Comparison of ENCODE assay signal across 8 mouse cellular contexts in genomic region chr10:111420195-111420838, GRCm38 (mm10). TPM values are rescaled to one million over a fixed set of nuclear protein-coding genes. Genes with fewer than 3 reads are reported as not detected.
DNase-seq lines count a peak whose midpoint lies in the region; ATAC-seq and TF ChIP-seq lines count a peak whose summit lies in the region.

No protein-coding gene starts in this region.

- peak overlapping the region; percentile 31; the same call in 1 of the 2 replicates for H3K9ac ChIP-seq in kidney, embryonic 14.5 days (ENCODE audit: low read depth, low read length)
- H3K9ac ChIP-seq in embryonic facial prominence, embryonic 12.5 days, result no peak overlapping the region
- H3K9ac ChIP-seq in hindbrain, embryonic 14.5 days, result peak overlapping the region; percentile 31; the same call in 1 of the 2 replicates
- peak overlapping the region; percentile 26; the same call in 1 of the 2 replicates for H3K9ac ChIP-seq in midbrain, embryonic 15.5 days

- no peaks in the 10 kb centered on the region for H3K36me3 ChIP-seq in kidney, embryonic 14.5 days (ENCODE audit: control insufficient read depth, insufficient read depth, low read length)
- H3K36me3 ChIP-seq in kidney, adult 2 months (ENCODE audit: control insufficient read depth, insufficient read depth, low read length), result no peaks in the 10 kb centered on the region
- H3K36me3 ChIP-seq in embryonic facial prominence, embryonic 12.5 days, result no peaks in the 10 kb centered on the region
- H3K36me3 ChIP-seq in hindbrain, embryonic 14.5 days (replicated peaks; ENCODE audit: control insufficient read depth, insufficient read depth), result no peaks in the 10 kb centered on the region
- no peaks in the 10 kb centered on the region for H3K36me3 ChIP-seq in midbrain, embryonic 15.5 days (replicated peaks)
- H3K36me3 ChIP-seq in thymus, adult 2 months (ENCODE audit: control insufficient read depth, insufficient read depth, low read length), result no peaks in the 10 kb centered on the region

- no peak for TF ChIP-seq CTCF in kidney, adult 2 months (conservative IDR thresholded peaks at IDR 0.05; ENCODE audit: insufficient read depth, insufficient read length, low read depth, low read length)
- TF ChIP-seq CTCF in thymus, adult 2 months (IDR thresholded peaks at IDR 0.05; ENCODE audit: borderline replicate concordance, control insufficient read depth, extremely low read depth, insufficient read depth, low read length, poor library complexity), result no peak

- H3K4me2 ChIP-seq in kidney, embryonic 14.5 days (replicated peaks; ENCODE audit: low read depth, low read length), result peak overlapping the region; percentile 51
- peak overlapping the region; percentile 51 for H3K4me2 ChIP-seq in embryonic facial prominence, embryonic 12.5 days (replicated peaks)
- peak overlapping the region; percentile 54 for H3K4me2 ChIP-seq in hindbrain, embryonic 14.5 days (replicated peaks)
- peak overlapping the region; percentile 52 for H3K4me2 ChIP-seq in midbrain, embryonic 15.5 days

- peaks cover 15% of the 10 kb centered on the region for H3K4me1 ChIP-seq in kidney, embryonic 14.5 days (ENCODE audit: control insufficient read depth, insufficient read depth, low read length)
- H3K4me1 ChIP-seq in kidney, adult 2 months (ENCODE audit: control insufficient read depth, insufficient read depth, low read length), result no peaks in the 10 kb centered on the region
- H3K4me1 ChIP-seq in embryonic facial prominence, embryonic 12.5 days, result peaks cover 18% of the 10 kb centered on the region
- H3K4me1 ChIP-seq in hindbrain, embryonic 14.5 days (replicated peaks; ENCODE audit: control insufficient read depth, insufficient read depth, low read length), result peaks cover 9% of the 10 kb centered on the region
- H3K4me1 ChIP-seq in midbrain, embryonic 15.5 days, result peaks cover 17% of the 10 kb centered on the region
- peaks cover 21% of the 10 kb centered on the region for H3K4me1 ChIP-seq in thymus, adult 2 months (replicated peaks; ENCODE audit: control insufficient read depth, insufficient read depth, low read length)

- no peak for ATAC-seq in kidney, embryonic 14.5 days (ENCODE audit: low FRiP score, low TSS enrichment)
- ATAC-seq in embryonic facial prominence, embryonic 12.5 days (ENCODE audit: insufficient number of reproducible peaks, insufficient read depth, low FRiP score, low TSS enrichment), result no peak
- no peak for ATAC-seq in hindbrain, embryonic 14.5 days (ENCODE audit: low FRiP score)
- ATAC-seq in midbrain, embryonic 15.5 days (replicated peaks), result no peak

- no peaks in the 10 kb centered on the region for H3K27me3 ChIP-seq in kidney, embryonic 14.5 days (ENCODE audit: control insufficient read depth, insufficient read depth, low read length)
- no peaks in the 10 kb centered on the region for H3K27me3 ChIP-seq in kidney, adult 2 months (replicated peaks; ENCODE audit: control insufficient read depth, insufficient read depth, low read length)
- no peaks in the 10 kb centered on the region for H3K27me3 ChIP-seq in embryonic facial prominence, embryonic 12.5 days
- H3K27me3 ChIP-seq in hindbrain, embryonic 14.5 days (ENCODE audit: control insufficient read depth, insufficient read depth, low read length), result no peaks in the 10 kb centered on the region
- no peaks in the 10 kb centered on the region for H3K27me3 ChIP-seq in midbrain, embryonic 15.5 days (replicated peaks)
- no peaks in the 10 kb centered on the region for H3K27me3 ChIP-seq in thymus, adult 2 months (ENCODE audit: control insufficient read depth, insufficient read depth, low read length)

- H3K4me3 ChIP-seq in kidney, embryonic 14.5 days (ENCODE audit: low read length), result peak overlapping the region; percentile 31
- no peak overlapping the region; the same call in 1 of the 2 replicates for H3K4me3 ChIP-seq in kidney, adult 2 months (ENCODE audit: insufficient read depth, low read depth, low read length)
- H3K4me3 ChIP-seq in embryonic facial prominence, embryonic 12.5 days, result peak overlapping the region; percentile 23
- peak overlapping the region; percentile 22 for H3K4me3 ChIP-seq in hindbrain, embryonic 14.5 days (replicated peaks; ENCODE audit: low read length)
- peak overlapping the region; percentile 27 for H3K4me3 ChIP-seq in midbrain, embryonic 15.5 days
- no peak overlapping the region for H3K4me3 ChIP-seq in thymus, adult 2 months (ENCODE audit: control insufficient read depth, insufficient read depth, low read length)

- DNase-seq in kidney, adult 2 months, result no peak
- DNase-seq in hindbrain, embryonic 14.5 days (ENCODE audit: low spot score), result no peak
- DNase-seq in thymus, adult 2 months, result no peak
- no peak for DNase-seq in gastrocnemius, adult 18-20 months (ENCODE audit: low spot score)
- no peak for DNase-seq in yolk sac, embryonic 10.5 days (ENCODE audit: low spot score)

- TF ChIP-seq POLR2A in kidney, adult 2 months (IDR thresholded peaks at IDR 0.05; ENCODE audit: low read depth, low read length), result no peak
- TF ChIP-seq POLR2A in thymus, adult 2 months (IDR thresholded peaks at IDR 0.05; ENCODE audit: control insufficient read depth, extremely low read depth, insufficient read depth, low read length, poor library complexity), result no peak

- no peak overlapping the region for H3K27ac ChIP-seq in kidney, embryonic 14.5 days (ENCODE audit: low read depth, low read length)
- H3K27ac ChIP-seq in kidney, adult 2 months (ENCODE audit: insufficient read depth, low read depth, low read length), result no peak overlapping the region
- 0 out of 2 replicates have a peak overlapping the region, but pooled peaks have one; percentile 46 for H3K27ac ChIP-seq in embryonic facial prominence, embryonic 12.5 days
- no peak overlapping the region for H3K27ac ChIP-seq in hindbrain, embryonic 14.5 days
- H3K27ac ChIP-seq in midbrain, embryonic 15.5 days, result no peak overlapping the region
- H3K27ac ChIP-seq in thymus, adult 2 months (ENCODE audit: control insufficient read depth, insufficient read depth, low read length), result no peak overlapping the region

- no peaks in the 10 kb centered on the region for H3K9me3 ChIP-seq in kidney, embryonic 14.5 days (ENCODE audit: control insufficient read depth, low read length)
- 0 out of 2 replicates have a peak, but pooled peaks cover 4% of the 10 kb centered on the region for H3K9me3 ChIP-seq in embryonic facial prominence, embryonic 12.5 days
- no peaks in the 10 kb centered on the region for H3K9me3 ChIP-seq in hindbrain, embryonic 14.5 days (ENCODE audit: control insufficient read depth, low read length)
- H3K9me3 ChIP-seq in midbrain, embryonic 15.5 days, result no peaks in the 10 kb centered on the region

- 13% methylated on average over 7 of the region's 7 CpGs for WGBS in kidney, embryonic 14.5 days
- WGBS in kidney, adult 2 months, result 9% methylated on average over 7 of the region's 7 CpGs
- WGBS in embryonic facial prominence, embryonic 12.5 days, result 14% methylated on average over 7 of the region's 7 CpGs
- WGBS in hindbrain, embryonic 14.5 days, result 17% methylated on average over 7 of the region's 7 CpGs
- WGBS in midbrain, embryonic 15.5 days, result 15% methylated on average over 7 of the region's 7 CpGs
- 41% methylated on average over 7 of the region's 7 CpGs for WGBS in thymus, adult 2 months

RNA-seq across cellular contexts. Expression of gene Nap1l1, which starts 52.7 kb away (rescaled TPM):
- polyA plus RNA-seq in kidney, embryonic 14.5 days (2014; fragmentation: Nextera tagmentation; extraction: Ambion mirVana), result 315 and 346 TPM in 2 replicates
- 9.9 and 18.8 TPM in 2 replicates for polyA plus RNA-seq in kidney, adult 2 months (2012; rRNA removed)
- polyA plus RNA-seq in embryonic facial prominence, embryonic 12.5 days (2016; fragmentation: Nextera tagmentation; extraction: Ambion mirVana), result 286 and 315 TPM in 2 replicates
- polyA plus RNA-seq in hindbrain, embryonic 14.5 days (2014; fragmentation: Nextera tagmentation; extraction: Ambion mirVana), result 178 and 185 TPM in 2 replicates
- polyA plus RNA-seq in midbrain, embryonic 15.5 days (2015; fragmentation: Nextera tagmentation; extraction: Ambion mirVana), result 164 and 167 TPM in 2 replicates
- 20.0 and 23.3 TPM in 2 replicates for polyA plus RNA-seq in thymus, adult 2 months (2012; rRNA removed)
- 10 to 100 TPM; 63.4 to 69.3 TPM for total RNA-seq in gastrocnemius, adult 18-20 months (2021)

Comparison
In these comparisons a context has a peak if more than half of its experiments do, and no peak if none do; other contexts are left out.
1. H3K4me3 ChIP-seq: peak in kidney, embryonic 14.5 days (single experiment), embryonic facial prominence, embryonic 12.5 days (single experiment), hindbrain, embryonic 14.5 days (single experiment) and midbrain, embryonic 15.5 days (single experiment); none in kidney, adult 2 months (single experiment) and thymus, adult 2 months (single experiment).
2. Peak in every context shown above with its lines, with median percentiles within 50 percentile points of each other: H3K4me2 ChIP-seq.